Mouse (Mus musculus) G1E (cell line): Measurements from ENCODE around the gene Prss43. TPM values are rescaled to one million over a fixed set of nuclear protein-coding genes. Genes with fewer than 3 reads are reported as not detected.

ENCODE experiments used
- ATAC-seq: 2 replicates; pipeline ENCODE4 v1.8.0; 2016; ENCODE audit warnings: mild to moderate bottlenecking; ENCODE audit not compliant: insufficient number of reproducible peaks, poor library complexity, low FRiP score, severe bottlenecking; ENCODE audit errors: extremely low read depth
- DNase-seq: peaks from one replicate; pipeline ENCODE4 v3.0.0; 2012; ENCODE audit warnings: low spot score
- H3K27me3 ChIP-seq: 2 replicates; pipeline ENCODE4 v1.6.1; 2012; ENCODE audit warnings: mild to moderate bottlenecking, low read length, inconsistent platforms; ENCODE audit not compliant: insufficient read depth
- H3K36me3 ChIP-seq: replicated peaks from 2 replicates; pipeline ENCODE3; 2012; ENCODE audit warnings: mild to moderate bottlenecking, inconsistent platforms
- H3K4me1 ChIP-seq: 2 replicates; pipeline ENCODE4 v1.6.1; 2012; ENCODE audit warnings: low read depth, low read length, inconsistent platforms, mixed read lengths; ENCODE audit not compliant: insufficient read depth
- H3K4me3 ChIP-seq: 2 replicates; pipeline ENCODE4 v1.5.1; 2012; ENCODE audit warnings: low read depth, mild to moderate bottlenecking, inconsistent platforms, low read length, moderate library complexity, mixed read lengths
- H3K9me3 ChIP-seq: replicated peaks from 2 replicates; pipeline ENCODE4 v1.6.1; 2012; ENCODE audit warnings: inconsistent platforms
- CTCF ChIP-seq: IDR thresholded peaks from 2 replicates; pipeline ENCODE4 v1.5.1; 2012; ENCODE audit warnings: low read depth, low read length, inconsistent platforms, mixed read lengths
- GATA1 ChIP-seq: IDR thresholded peaks from 2 replicates; pipeline ENCODE4 v1.6.1; 2012; ENCODE audit warnings: borderline replicate concordance, low read length, inconsistent platforms, mixed read lengths
- GATA2 ChIP-seq: IDR thresholded peaks from 2 replicates; pipeline ENCODE4 v1.6.1; 2012; ENCODE audit warnings: low read depth, low read length, inconsistent platforms, borderline replicate concordance
- POLR2AphosphoS5 ChIP-seq: IDR thresholded peaks from 2 replicates; pipeline ENCODE4 v1.6.1; 2012; ENCODE audit warnings: low read depth, low read length, inconsistent platforms; ENCODE audit not compliant: insufficient replicate concordance
- TAL1 ChIP-seq: conservative IDR thresholded peaks from 2 replicates; pipeline ENCODE4 v1.6.1; 2012; ENCODE audit warnings: low read depth, low read length, inconsistent platforms, mixed read lengths
- polyA plus RNA-seq: library from polyadenylated mRNA; stranded (reverse); fragments of >175 nt; gene quantifications from 2 replicates; pipeline ENCODE4 v1.2.3, GENCODE M21; 2012
- total RNA-seq, 2 experiments: library from RNA; stranded (forward) in 1 of 2; stranded (reverse) in 1 of 2; fragments of 200-1000 nt in 1 of 2; fragments of >200 nt in 1 of 2; fragmentation: Nextera tagmentation in 1 of 2; gene quantifications; 2 replicates each; pipeline ENCODE4 v1.2.3; 2014 to 2017

The Prss43 gene
- total and polyA plus RNA-seq, 3 experiments, result 0.05 TPM; not detected in 2

GRCm38 (mm10) chr9:110879191-110879920 lies 52.9 kb downstream of the Prss43 start, which contains the start of gene Als2cl:
Als2cl (plus strand) TSS chr9:110879870.
- no peaks in the 10 kb centered on the region for H3K4me1 ChIP-seq
- ATAC-seq, result no peak
- no peak within 1 kb of the TSS for H3K4me3 ChIP-seq
- H3K27me3 ChIP-seq, result peaks cover 20% of the 10 kb centered on the region
- no peak for DNase-seq
- no peak for TF ChIP-seq TAL1
- no peak for TF ChIP-seq GATA1
- TF ChIP-seq CTCF, result no peak
- TF ChIP-seq GATA2, result no peak
- no peak for TF ChIP-seq POLR2AphosphoS5
- no peaks in the 10 kb centered on the region for H3K9me3 ChIP-seq
- H3K36me3 ChIP-seq, result no peaks in the 10 kb centered on the region

- Histone ChIP-seq H3K4me1 (no peaks in the 10 kb centered on the region), H3K9me3 (no peaks in the 10 kb centered on the region), H3K4me3 (no peak within 1 kb of the TSS), H3K36me3 (no peaks in the 10 kb centered on the region), H3K27me3 (peaks cover 23% of the 10 kb centered on the region)
- no peak for TF ChIP-seq CTCF
- TF ChIP-seq GATA2, result no peak
- TF ChIP-seq TAL1, result no peak
- no peak for TF ChIP-seq GATA1
- TF ChIP-seq POLR2AphosphoS5, result no peak
- no peak for DNase-seq
- ATAC-seq, result no peak
Observed at GRCm38 (mm10) chr9:110879998-110880561, 53.6 kb downstream of the Prss43 start, which contains the start of gene Tmie. Tmie (minus strand) TSS chr9:110880113.

- H3K4me3 ChIP-seq, result no peak overlapping the region
- no peaks in the 10 kb centered on the region for H3K36me3 ChIP-seq
- no peaks in the 10 kb centered on the region for H3K4me1 ChIP-seq
- ATAC-seq, result no peak
- no peaks in the 10 kb centered on the region for H3K9me3 ChIP-seq
- no peak for TF ChIP-seq POLR2AphosphoS5
- no peak for TF ChIP-seq TAL1
- no peak for TF ChIP-seq GATA1
- no peak for TF ChIP-seq GATA2
- TF ChIP-seq CTCF, result no peak
- DNase-seq, result no peak
- H3K27me3 ChIP-seq, result peaks cover 23% of the 10 kb centered on the region
Observed at GRCm38 (mm10) chr9:110880772-110881171, 54.3 kb downstream of the Prss43 start.

Other genes with a start within 250 kb of the Prss43 start
- gene Nradd, start 202.2 kb upstream of the Prss43 start, total RNA-seq (2014; fragmentation: Nextera tagmentation), result 1.3 TPM in 1 of 2 replicates, not detected in the other
- gene Nradd, start 202.2 kb upstream of the Prss43 start, total RNA-seq (2017), result 5.8 and 7.3 TPM in 2 replicates
- 1.8 and 2.2 TPM in 2 replicates for gene Nradd, start 202.2 kb upstream of the Prss43 start, polyA plus RNA-seq
- 26.1 and 37.4 TPM in 2 replicates for gene Nbeal2, start 172.5 kb upstream of the Prss43 start, total RNA-seq (2014; fragmentation: Nextera tagmentation)
- 28.1 and 32.5 TPM in 2 replicates for gene Nbeal2, start 172.5 kb upstream of the Prss43 start, total RNA-seq (2017)
- gene Nbeal2, start 172.5 kb upstream of the Prss43 start, polyA plus RNA-seq, result 56.7 and 64.7 TPM in 2 replicates
- gene Ccdc12, start 170.2 kb upstream of the Prss43 start, total RNA-seq (2014; fragmentation: Nextera tagmentation), result 36.2 TPM in 2 replicates
- 202 and 222 TPM in 2 replicates for gene Ccdc12, start 170.2 kb upstream of the Prss43 start, total RNA-seq (2017)
- 331 and 365 TPM in 2 replicates for gene Ccdc12, start 170.2 kb upstream of the Prss43 start, polyA plus RNA-seq
- gene Myl3, start 84.8 kb upstream of the Prss43 start, total RNA-seq (2014; fragmentation: Nextera tagmentation), result not detected in 2 replicates
- 0.12 TPM in 1 of 2 replicates, not detected in the other for gene Myl3, start 84.8 kb upstream of the Prss43 start, total RNA-seq (2017)
- not detected in 2 replicates for gene Myl3, start 84.8 kb upstream of the Prss43 start, polyA plus RNA-seq
- not detected in 2 replicates for gene Pth1r, start 79.5 kb upstream of the Prss43 start, total RNA-seq (2014; fragmentation: Nextera tagmentation)
- not detected in 2 replicates for gene Pth1r, start 79.5 kb upstream of the Prss43 start, total RNA-seq (2017)
- gene Pth1r, start 79.5 kb upstream of the Prss43 start, polyA plus RNA-seq, result 0.03 TPM in 1 of 2 replicates, not detected in the other
- 0.44 and 2.3 TPM in 2 replicates for gene Prss42, start 28.5 kb upstream of the Prss43 start, total RNA-seq (2014; fragmentation: Nextera tagmentation)
- 0.44 and 0.58 TPM in 2 replicates for gene Prss42, start 28.5 kb upstream of the Prss43 start, total RNA-seq (2017)
- 0.53 and 0.79 TPM in 2 replicates for gene Prss42, start 28.5 kb upstream of the Prss43 start, polyA plus RNA-seq
- not detected in 2 replicates for gene Prss44, start 12.7 kb upstream of the Prss43 start, total RNA-seq (2014; fragmentation: Nextera tagmentation)
- gene Prss44, start 12.7 kb upstream of the Prss43 start, total RNA-seq (2017), result 0.12 and 0.27 TPM in 2 replicates
- not detected in 2 replicates for gene Prss44, start 12.7 kb upstream of the Prss43 start, polyA plus RNA-seq
- not detected in 2 replicates for gene Prss45, start 7.9 kb downstream of the Prss43 start, total RNA-seq (2014; fragmentation: Nextera tagmentation)
- 0.11 TPM in 1 of 2 replicates, not detected in the other for gene Prss45, start 7.9 kb downstream of the Prss43 start, total RNA-seq (2017)
- gene Prss45, start 7.9 kb downstream of the Prss43 start, polyA plus RNA-seq, result not detected in 2 replicates
- gene Prss46, start 17.8 kb downstream of the Prss43 start, total RNA-seq (2014; fragmentation: Nextera tagmentation), result not detected in 2 replicates
- not detected in 2 replicates for gene Prss46, start 17.8 kb downstream of the Prss43 start, total RNA-seq (2017)
- not detected in 2 replicates for gene Prss46, start 17.8 kb downstream of the Prss43 start, polyA plus RNA-seq
- not detected in 2 replicates for gene Prss50, start 31.3 kb downstream of the Prss43 start, total RNA-seq (2014; fragmentation: Nextera tagmentation)
- not detected in 2 replicates for gene Prss50, start 31.3 kb downstream of the Prss43 start, total RNA-seq (2017)
- gene Prss50, start 31.3 kb downstream of the Prss43 start, polyA plus RNA-seq, result not detected in 2 replicates
- gene Als2cl, start 53.2 kb downstream of the Prss43 start, total RNA-seq (2014; fragmentation: Nextera tagmentation), result not detected in 2 replicates
- gene Als2cl, start 53.2 kb downstream of the Prss43 start, total RNA-seq (2017), result not detected in 2 replicates
- not detected in 2 replicates for gene Als2cl, start 53.2 kb downstream of the Prss43 start, polyA plus RNA-seq
- gene Tmie, start 53.4 kb downstream of the Prss43 start, total RNA-seq (2014; fragmentation: Nextera tagmentation), result not detected in 2 replicates
- 0.11 TPM in 1 of 2 replicates, not detected in the other for gene Tmie, start 53.4 kb downstream of the Prss43 start, total RNA-seq (2017)
- not detected in 2 replicates for gene Tmie, start 53.4 kb downstream of the Prss43 start, polyA plus RNA-seq
- gene Fam240a, start 90.2 kb downstream of the Prss43 start, total RNA-seq (2014; fragmentation: Nextera tagmentation), result not detected in 2 replicates
- not detected in 2 replicates for gene Fam240a, start 90.2 kb downstream of the Prss43 start, total RNA-seq (2017)
- not detected in 2 replicates for gene Fam240a, start 90.2 kb downstream of the Prss43 start, polyA plus RNA-seq
- gene Tdgf1, start 119.5 kb downstream of the Prss43 start, total RNA-seq (2014; fragmentation: Nextera tagmentation), result not detected in 2 replicates
- gene Tdgf1, start 119.5 kb downstream of the Prss43 start, total RNA-seq (2017), result 0.60 TPM in 1 of 2 replicates, not detected in the other
- gene Tdgf1, start 119.5 kb downstream of the Prss43 start, polyA plus RNA-seq, result not detected in 2 replicates
- not detected in 2 replicates for gene Lrrc2, start 124.9 kb downstream of the Prss43 start, total RNA-seq (2014; fragmentation: Nextera tagmentation)
- 0.06 and 0.16 TPM in 2 replicates for gene Lrrc2, start 124.9 kb downstream of the Prss43 start, total RNA-seq (2017)
- not detected in 2 replicates for gene Lrrc2, start 124.9 kb downstream of the Prss43 start, polyA plus RNA-seq
- gene Rtp3, start 163.9 kb downstream of the Prss43 start, total RNA-seq (2014; fragmentation: Nextera tagmentation), result not detected in 2 replicates
- 0.16 TPM in 1 of 2 replicates, not detected in the other for gene Rtp3, start 163.9 kb downstream of the Prss43 start, total RNA-seq (2017)
- not detected in 2 replicates for gene Rtp3, start 163.9 kb downstream of the Prss43 start, polyA plus RNA-seq
- not detected in 2 replicates for gene Ltf, start 192.6 kb downstream of the Prss43 start, total RNA-seq (2014; fragmentation: Nextera tagmentation)
- gene Ltf, start 192.6 kb downstream of the Prss43 start, total RNA-seq (2017), result 0.16 TPM in 1 of 2 replicates, not detected in the other
- gene Ltf, start 192.6 kb downstream of the Prss43 start, polyA plus RNA-seq, result not detected in 2 replicates
- gene Ccrl2, start 230.8 kb downstream of the Prss43 start, total RNA-seq (2014; fragmentation: Nextera tagmentation), result 32.2 and 44.7 TPM in 2 replicates
- 20.9 and 21.0 TPM in 2 replicates for gene Ccrl2, start 230.8 kb downstream of the Prss43 start, total RNA-seq (2017)
- 0.18 and 0.78 TPM in 2 replicates for gene Ccrl2, start 230.8 kb downstream of the Prss43 start, polyA plus RNA-seq